Mouse (Mus musculus) liver, embryonic 13.5 days (tissue): ENCODE measurements around the gene Gmeb2. TPM values are rescaled to one million over a fixed set of nuclear protein-coding genes. Genes with fewer than 3 reads are reported as not detected.

Experiments used
- polyA plus RNA-seq: library from polyadenylated mRNA; unstranded; fragments of >200 nt; fragmentation: Nextera tagmentation; extraction: Ambion mirVana; gene quantifications from 2 replicates; pipeline ENCODE4 v1.2.1, GENCODE M21; 2015

Gmeb2 gene
- polyA plus RNA-seq, 1 experiment from 2014 or later, result 8.1 TPM

Other genes starting within 250 kb of the Gmeb2 start
- 0.46 and 0.56 TPM in 2 replicates for gene Chrna4, start 244.5 kb downstream of the Gmeb2 start, polyA plus RNA-seq
- gene Kcnq2, start 152.7 kb downstream of the Gmeb2 start, polyA plus RNA-seq, result 0.16 and 0.20 TPM in 2 replicates
- not detected in 2 replicates for gene Eef1a2, start 131.0 kb downstream of the Gmeb2 start, polyA plus RNA-seq
- gene Ppdpf, start 100.8 kb downstream of the Gmeb2 start, polyA plus RNA-seq, result 92.8 and 101 TPM in 2 replicates
- 0.02 and 0.03 TPM in 2 replicates for gene Ptk6, start 85.2 kb downstream of the Gmeb2 start, polyA plus RNA-seq
- 0.08 and 0.12 TPM in 2 replicates for gene Srms, start 74.8 kb downstream of the Gmeb2 start, polyA plus RNA-seq
- gene Fndc11, start 68.0 kb downstream of the Gmeb2 start, polyA plus RNA-seq, result 0.15 TPM in 1 of 2 replicates, not detected in the other
- 1.3 and 1.5 TPM in 2 replicates for gene Helz2, start 46.0 kb downstream of the Gmeb2 start, polyA plus RNA-seq
- 0.60 and 0.91 TPM in 2 replicates for gene Stmn3, start 26.5 kb upstream of the Gmeb2 start, polyA plus RNA-seq
- gene Rtel1, start 31.7 kb upstream of the Gmeb2 start, polyA plus RNA-seq, result 24.5 and 26.2 TPM in 2 replicates
- gene Zgpat, start 76.9 kb upstream of the Gmeb2 start, polyA plus RNA-seq, result 12.3 and 13.8 TPM in 2 replicates
- 26.6 and 27.8 TPM in 2 replicates for gene Arfrp1, start 77.4 kb upstream of the Gmeb2 start, polyA plus RNA-seq
- gene Lime1, start 92.0 kb upstream of the Gmeb2 start, polyA plus RNA-seq, result 5.1 and 6.0 TPM in 2 replicates
- gene Zbtb46, start 171.4 kb upstream of the Gmeb2 start, polyA plus RNA-seq, result 10.2 and 10.7 TPM in 2 replicates
- gene Abhd16b, start 205.2 kb upstream of the Gmeb2 start, polyA plus RNA-seq, result 0.06 TPM in 2 replicates
- gene Tpd52l2, start 209.1 kb upstream of the Gmeb2 start, polyA plus RNA-seq, result 83.0 and 87.8 TPM in 2 replicates
- gene Dnajc5, start 232.4 kb upstream of the Gmeb2 start, polyA plus RNA-seq, result 29.6 and 35.7 TPM in 2 replicates